Mouse (Mus musculus): ENCODE measurements around the gene Rfpl4. TPM values are rescaled to one million over a fixed set of nuclear protein-coding genes. Genes with fewer than 3 reads are reported as not detected.
"Not testable (repeated sequence)": the region's sequence is repeated elsewhere in the genome, so short reads cannot be mapped to it uniquely, and the experiment has no call there.

Gene Rfpl4
- polyA plus RNA-seq, 1 experiment from 2014 or later, result not detected

DNA sequence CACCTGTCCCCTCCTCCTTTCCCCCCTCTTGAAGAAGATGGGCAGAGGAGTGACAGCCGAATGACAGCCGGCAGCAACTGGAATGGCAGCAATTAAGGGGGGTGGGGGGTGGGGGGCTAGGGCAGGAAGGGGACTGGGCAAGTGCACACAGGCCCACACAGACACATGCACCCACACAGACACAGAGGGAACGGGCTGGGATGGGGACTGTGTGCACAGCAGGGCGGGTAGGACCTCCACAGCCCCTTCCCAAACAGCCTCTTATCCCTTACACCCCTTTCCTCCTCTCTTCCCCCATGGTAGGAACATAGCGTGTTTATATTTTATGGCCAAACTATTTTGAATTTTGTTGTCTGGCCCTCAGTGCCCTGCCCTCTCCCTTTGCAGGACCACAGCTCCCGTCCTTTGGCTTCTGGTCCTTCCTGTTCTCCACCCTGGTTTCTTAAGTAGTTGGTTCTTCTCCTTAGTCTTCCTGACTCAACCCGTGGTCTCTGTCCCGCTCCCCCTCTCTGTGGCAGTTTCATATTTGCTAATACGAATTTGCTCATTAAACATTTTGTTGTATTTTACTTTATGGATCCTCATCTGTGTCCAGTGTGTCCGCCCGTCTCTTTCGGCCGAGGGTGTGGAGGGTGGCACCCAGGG lies 37.3 kb downstream of the Rfpl4 start:
- not testable (repeated sequence) for H3K27me3 ChIP-seq, H3K9me3 ChIP-seq
- Histone ChIP-seq H3K4me2 (peak overlapping the region; percentile 93), H3K9ac (peak overlapping the region; percentile 99), H3K4me1 (replicated peaks) (peaks cover 37% of the 10 kb centered on the region), H3K36me3 (peaks cover 54% of the 10 kb centered on the region), H3K27ac (replicated peaks) (peak overlapping the region; percentile 93), H3K4me3 (peak overlapping the region; percentile 99)
- ATAC-seq (ENCODE audit: low read depth), result peak; percentile 54
- WGBS, result 47% methylated on average over 10 of the region's 13 CpGs

GRCm38 (mm10) chr7:5076931-5077330 lies 39.8 kb downstream of the Rfpl4 start:
- Histone ChIP-seq H3K36me3 (peaks cover 69% of the 10 kb centered on the region), H3K9ac (no peak overlapping the region), H3K4me1 (replicated peaks) (peaks cover 19% of the 10 kb centered on the region), H3K9me3 (no peaks in the 10 kb centered on the region), H3K27ac (replicated peaks) (no peak overlapping the region), H3K4me2 (no peak overlapping the region), H3K27me3 (no peaks in the 10 kb centered on the region), H3K4me3 (no peak overlapping the region)
- 92% methylated on average over 2 of the region's 2 CpGs for WGBS
- no peak for ATAC-seq (ENCODE audit: low read depth)

DNA sequence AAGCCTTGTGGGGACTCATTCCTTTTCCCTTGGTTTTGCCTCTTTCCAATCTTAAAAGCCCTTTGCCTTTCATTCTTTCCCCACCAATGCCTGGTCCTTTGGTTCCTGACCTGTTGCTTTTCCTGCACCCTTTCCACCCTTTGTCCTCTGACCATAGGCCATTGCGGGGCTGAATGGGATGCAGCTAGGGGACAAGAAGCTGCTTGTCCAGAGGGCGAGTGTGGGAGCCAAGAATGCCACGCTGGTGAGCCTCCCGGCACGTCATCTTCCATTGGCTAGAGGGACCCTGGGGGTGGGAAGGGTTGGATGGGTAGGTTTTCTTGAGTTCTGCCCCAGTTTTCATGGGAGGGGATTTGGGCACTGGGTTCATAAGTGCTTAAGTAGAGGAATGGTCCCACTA lies 41.8 kb downstream of the Rfpl4 start:
- no peak overlapping the region for H3K27ac ChIP-seq (replicated peaks)
- H3K36me3 ChIP-seq, result peaks cover 88% of the 10 kb centered on the region
- no peaks in the 10 kb centered on the region for H3K27me3 ChIP-seq
- 88% methylated on average over 5 of the region's 5 CpGs for WGBS
- H3K4me2 ChIP-seq, result no peak overlapping the region
- 0 out of 2 replicates have a peak, but pooled peaks cover 5% of the 10 kb centered on the region for H3K4me1 ChIP-seq (replicated peaks)
- ATAC-seq (ENCODE audit: low read depth), result no peak
- H3K9ac ChIP-seq, result no peak overlapping the region
- no peaks in the 10 kb centered on the region for H3K9me3 ChIP-seq
- H3K4me3 ChIP-seq, result no peak overlapping the region

- ATAC-seq (ENCODE audit: low read depth), result no peak
- Histone ChIP-seq H3K9ac (no peak overlapping the region), H3K9me3 (no peaks in the 10 kb centered on the region), H3K4me1 (replicated peaks) (0 out of 2 replicates have a peak, but pooled peaks cover under 1% of the 10 kb centered on the region), H3K4me2 (no peak overlapping the region), H3K27me3 (no peaks in the 10 kb centered on the region), H3K27ac (replicated peaks) (no peak overlapping the region), H3K36me3 (peaks cover 95% of the 10 kb centered on the region), H3K4me3 (no peak overlapping the region)
- 94% methylated on average over 1 of the region's 1 CpGs for WGBS
Observed at GRCm38 (mm10) chr7:5073586-5073985, 43.2 kb downstream of the Rfpl4 start.

DNA sequence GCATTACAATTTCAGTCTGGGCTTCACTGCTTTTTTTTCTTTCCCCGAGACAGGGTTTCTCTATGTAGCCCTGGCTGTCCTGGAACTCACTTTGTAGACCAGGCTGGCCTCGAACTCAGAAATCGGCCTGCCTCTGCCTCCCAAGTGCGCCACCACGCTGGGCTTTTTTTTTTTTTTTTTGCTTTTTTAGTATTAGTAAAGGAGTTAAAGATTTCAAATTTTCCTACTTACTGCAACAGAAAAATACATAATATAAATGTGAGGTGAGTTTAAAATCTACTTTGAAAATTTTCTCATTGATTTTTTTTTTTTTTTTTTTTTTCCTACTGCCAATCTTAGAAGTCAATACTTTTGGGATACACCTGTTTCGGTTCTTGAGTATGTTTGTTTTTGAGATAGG lies 51.9 kb downstream of the Rfpl4 start:
- no peak overlapping the region for H3K4me3 ChIP-seq
- H3K4me2 ChIP-seq, result no peak overlapping the region
- H3K27ac ChIP-seq (replicated peaks), result no peak overlapping the region
- no peak for ATAC-seq (ENCODE audit: low read depth)
- H3K9me3 ChIP-seq, result no peaks in the 10 kb centered on the region
- H3K9ac ChIP-seq, result no peak overlapping the region
- peaks cover 41% of the 10 kb centered on the region for H3K4me1 ChIP-seq (replicated peaks)
- H3K27me3 ChIP-seq, result no peaks in the 10 kb centered on the region
- 92% methylated on average over 6 of the region's 6 CpGs for WGBS
- peaks cover 42% of the 10 kb centered on the region for H3K36me3 ChIP-seq

DNA sequence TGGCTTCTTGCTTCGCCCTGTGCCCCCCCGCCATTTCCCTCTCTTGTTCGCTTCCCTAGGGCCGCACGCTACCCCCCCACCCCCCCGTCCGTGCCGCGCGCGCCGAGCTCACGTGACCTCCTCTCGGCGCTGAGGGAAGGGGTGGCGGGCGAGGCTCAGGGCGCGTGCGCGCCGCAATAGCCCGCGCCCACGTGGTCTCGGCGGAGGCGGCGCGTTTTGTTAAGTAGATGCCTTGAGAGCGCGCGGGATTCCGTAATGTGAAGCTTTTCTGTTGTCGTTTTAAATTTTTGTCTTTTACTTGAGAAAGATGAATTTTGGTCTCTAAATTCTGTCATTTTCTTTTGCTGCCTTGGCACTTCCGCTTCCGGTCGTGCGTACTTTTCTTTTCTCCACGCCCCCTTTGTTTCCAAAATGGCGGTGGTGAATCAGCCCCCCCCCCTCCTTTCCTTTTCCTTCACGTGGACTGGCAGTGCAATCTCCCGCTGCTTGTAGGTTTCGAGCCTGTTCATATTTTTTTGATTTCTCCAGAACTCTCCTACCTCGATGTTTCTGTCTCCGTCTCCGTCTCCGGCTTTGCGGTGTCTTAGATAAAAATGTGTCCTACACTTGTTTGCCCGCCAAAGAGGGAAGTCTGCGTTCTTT lies 54.3 kb downstream of the Rfpl4 start:
- peaks cover 18% of the 10 kb centered on the region for H3K36me3 ChIP-seq
- ATAC-seq (ENCODE audit: low read depth), result peak; percentile 28
- H3K27me3 ChIP-seq, result peaks cover 14% of the 10 kb centered on the region
- no peaks in the 10 kb centered on the region for H3K9me3 ChIP-seq
- peak overlapping the region; percentile 88 for H3K9ac ChIP-seq
- peak overlapping the region; percentile 99 for H3K27ac ChIP-seq (replicated peaks)
- WGBS, result under 1% methylated on average over 46 of the region's 51 CpGs
- peaks cover 65% of the 10 kb centered on the region for H3K4me1 ChIP-seq (replicated peaks)
- peak overlapping the region; percentile 82 for H3K4me3 ChIP-seq
- peak overlapping the region; percentile 97 for H3K4me2 ChIP-seq

- Histone ChIP-seq H3K36me3 (peaks cover 12% of the 10 kb centered on the region), H3K4me1 (replicated peaks) (peaks cover 71% of the 10 kb centered on the region), H3K27ac (replicated peaks) (peak within 1 kb of the TSS; percentile 99), H3K27me3 (peaks cover 20% of the 10 kb centered on the region), H3K9ac (peak within 1 kb of the TSS; percentile 88), H3K4me2 (peak within 1 kb of the TSS; percentile 97), H3K9me3 (no peaks in the 10 kb centered on the region), H3K4me3 (peak within 1 kb of the TSS; percentile 82)
- ATAC-seq (ENCODE audit: low read depth), result peak; percentile 77
- under 1% methylated on average over 63 of the region's 65 CpGs for WGBS
Observed at GRCm38 (mm10) chr7:5061774-5062359, 54.9 kb downstream of the Rfpl4 start, which contains the start of gene U2af2. TSS of gene U2af2 (plus strand) at chr7:5062143.

GRCm38 (mm10) chr7:5060944-5061773 lies 55.6 kb downstream of the Rfpl4 start:
- Histone ChIP-seq H3K9ac (peak overlapping the region; percentile 88), H3K27ac (replicated peaks) (peak overlapping the region; percentile 99), H3K27me3 (peaks cover 25% of the 10 kb centered on the region), H3K4me1 (replicated peaks) (peaks cover 76% of the 10 kb centered on the region), H3K4me2 (peak overlapping the region; percentile 97), H3K4me3 (peak overlapping the region; percentile 82), H3K36me3 (peaks cover 5% of the 10 kb centered on the region; the same call in 1 of the 2 replicates), H3K9me3 (no peaks in the 10 kb centered on the region)
- under 1% methylated on average over 60 of the region's 60 CpGs for WGBS
- peak; percentile 90 for ATAC-seq (ENCODE audit: low read depth)

DNA sequence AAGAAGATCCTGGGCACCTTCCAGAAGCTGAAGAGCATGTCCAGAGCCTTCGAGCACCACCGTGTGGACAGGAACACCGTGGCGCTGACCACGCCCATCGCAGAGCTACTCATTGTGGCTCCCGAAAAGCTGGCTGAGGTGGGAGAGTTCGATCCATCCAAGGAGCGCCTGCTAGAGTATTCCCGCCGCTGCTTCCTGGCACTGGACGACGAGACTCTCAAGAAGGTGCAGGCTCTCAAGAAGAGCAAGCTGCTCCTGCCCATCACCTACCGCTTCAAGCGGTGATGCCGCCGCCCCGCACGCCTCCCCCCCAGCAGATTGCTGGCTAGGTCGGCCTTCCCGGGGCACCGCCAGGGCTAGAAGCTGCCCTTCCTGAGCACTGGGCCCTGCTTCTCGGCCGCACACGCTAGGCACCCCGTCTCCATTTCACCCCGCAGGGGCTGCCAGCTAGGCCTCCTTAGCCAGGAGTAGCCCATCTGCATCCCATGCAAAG lies 56.5 kb downstream of the Rfpl4 start:
- 2% methylated on average over 27 of the region's 27 CpGs for WGBS
- peaks cover 72% of the 10 kb centered on the region for H3K4me1 ChIP-seq (replicated peaks)
- H3K4me2 ChIP-seq, result peak overlapping the region; percentile 97
- ATAC-seq (ENCODE audit: low read depth), result peak; percentile 0; the same call in 1 of the 2 replicates
- no peaks in the 10 kb centered on the region for H3K36me3 ChIP-seq
- peaks cover 34% of the 10 kb centered on the region for H3K27me3 ChIP-seq
- peak overlapping the region; percentile 88 for H3K9ac ChIP-seq
- H3K9me3 ChIP-seq, result no peaks in the 10 kb centered on the region
- H3K4me3 ChIP-seq, result peak overlapping the region; percentile 82
- peak overlapping the region; percentile 99 for H3K27ac ChIP-seq (replicated peaks)
